Mouse (Mus musculus) right cerebral cortex, postnatal 25 days (tissue): ENCODE data around the gene Mcub.

Experiments used
- DNase-seq: peaks from one replicate; pipeline ENCODE4 v3.0.0; 2022

The Mcub gene

DNA sequence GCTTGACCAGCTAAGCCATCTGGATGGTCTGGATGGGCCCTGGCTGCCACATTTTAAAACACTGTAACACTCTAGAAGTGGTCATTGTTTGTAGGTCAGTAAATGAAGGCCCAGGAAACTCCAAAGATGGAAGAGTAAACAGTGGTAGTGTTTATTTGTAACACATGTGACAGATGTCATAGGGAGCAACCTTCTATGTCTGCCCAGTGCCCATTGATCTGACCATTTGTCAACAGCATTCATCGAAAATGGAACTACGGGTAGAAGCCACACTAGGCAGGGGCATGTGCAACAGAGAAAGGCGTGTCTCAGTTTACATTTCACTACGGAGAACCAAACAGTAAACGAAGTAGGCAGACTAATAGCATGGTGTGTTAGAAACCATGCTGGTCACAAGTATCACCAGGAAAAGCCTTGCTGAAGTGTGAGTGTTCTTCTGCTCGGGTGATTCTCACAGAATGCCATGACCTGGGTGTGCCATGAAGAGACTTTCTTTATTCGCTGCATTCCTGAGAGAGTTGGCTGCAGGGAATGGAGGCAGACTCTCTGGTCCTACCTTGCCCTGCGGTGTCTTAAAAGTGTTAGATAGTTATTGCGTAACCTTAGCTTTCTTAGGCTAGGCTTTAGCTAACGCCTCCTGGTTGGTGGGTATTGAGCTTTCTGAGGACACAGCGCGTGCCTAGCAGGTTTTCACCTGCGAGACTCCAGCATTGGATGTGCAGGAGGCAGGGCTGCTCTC, 82.1 kb downstream of the Mcub start:
- no peak for DNase-seq

GRCm38 (mm10) chr3:129886430-129886829, 83.6 kb downstream of the Mcub start:
- no peak for DNase-seq

GRCm38 (mm10) chr3:129885577-129885976, 84.4 kb downstream of the Mcub start:
- DNase-seq: no peak

- no peak for DNase-seq
Observed at GRCm38 (mm10) chr3:129880925-129881593, 88.9 kb downstream of the Mcub start.

DNA sequence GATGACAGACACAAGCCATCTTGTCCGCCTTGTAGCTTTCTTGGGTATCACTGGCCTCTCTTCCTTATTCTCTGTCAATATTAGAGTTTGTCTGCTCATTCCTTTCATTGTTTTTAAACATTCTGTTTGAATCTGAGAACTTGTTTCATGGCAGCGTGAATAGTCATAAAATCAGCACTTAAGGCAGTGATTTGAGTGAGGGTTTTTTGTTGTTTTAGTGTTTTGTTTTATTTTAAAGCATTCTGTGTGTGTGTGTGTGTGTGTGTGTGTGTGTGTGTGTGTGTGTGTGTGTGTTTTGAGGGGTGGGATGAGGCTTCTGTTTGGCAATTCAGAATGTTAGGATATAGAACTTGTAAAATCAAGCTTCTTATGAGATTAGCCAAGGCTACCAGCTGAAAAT, 90.1 kb downstream of the Mcub start:
- no peak for DNase-seq

DNA sequence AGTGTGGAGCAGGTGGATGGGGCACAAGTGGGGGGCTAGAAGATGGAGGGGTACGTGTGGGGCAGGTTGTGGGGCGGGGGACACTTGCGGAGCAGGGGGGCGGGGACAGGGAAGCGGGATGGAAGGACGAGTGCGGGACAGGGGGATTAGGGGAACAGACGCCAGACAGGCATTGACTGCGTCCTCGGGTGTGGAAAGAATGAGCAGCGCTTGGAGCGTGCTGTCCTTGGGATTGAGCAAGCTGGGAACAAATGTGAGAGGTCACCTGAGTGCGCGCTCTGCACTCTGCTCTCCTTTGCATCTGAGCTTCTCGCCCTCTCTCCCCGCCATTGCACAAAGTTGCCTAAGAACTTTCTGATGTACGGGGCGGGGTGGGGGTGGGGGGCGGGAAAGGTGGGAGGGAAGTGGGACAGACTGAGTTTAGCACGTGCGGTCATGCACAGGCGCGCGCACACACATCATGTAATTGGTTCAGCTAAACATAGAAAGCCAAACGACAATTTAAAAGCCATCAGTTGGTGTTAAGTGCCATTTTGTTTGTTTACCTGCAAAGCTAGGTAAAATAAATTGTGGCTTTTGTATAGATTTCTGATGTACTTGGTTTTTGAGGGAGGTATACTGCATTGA, 90.8 kb downstream of the Mcub start:
- DNase-seq: no peak

GRCm38 (mm10) chr3:129878405-129879021, 91.5 kb downstream of the Mcub start, which contains the start of gene Pla2g12a:
TSS of gene Pla2g12a (plus strand) at chr3:129878606.
- DNase-seq: peak; percentile 96

- DNase-seq: no peak
Observed at GRCm38 (mm10) chr3:129877327-129877726, 92.7 kb downstream of the Mcub start.
